Mouse (Mus musculus): Measurements from ENCODE around the gene Gm4881.

GRCm38 (mm10) chr7:24954450-24954849 is 10.2 kb upstream of the Gm4881 start:
- TF ChIP-seq CTCF (IDR thresholded peaks at IDR 0.05; ENCODE audit: low read depth) (no peak), EP300 (IDR thresholded peaks at IDR 0.05; ENCODE audit: low read depth) (no peak)
